Mouse (Mus musculus): ENCODE measurements around the gene Stxbp5. TPM values are rescaled to one million over a fixed set of nuclear protein-coding genes. Genes with fewer than 3 reads are reported as not detected.

Stxbp5 gene
- polyA plus RNA-seq, 1 experiment, result 9.0 TPM

- no peaks in the 10 kb centered on the region for H3K27me3 ChIP-seq (ENCODE audit: control insufficient read depth, insufficient read depth, low read length)
- no peak overlapping the region for H3K27ac ChIP-seq (ENCODE audit: insufficient read depth, low read length)
- 93% methylated on average over 1 of the region's 1 CpGs for whole genome bisulfite sequencing
- H3K36me3 ChIP-seq (ENCODE audit: control insufficient read depth, insufficient read depth, low read length), result peaks cover 8% of the 10 kb centered on the region
- no peak overlapping the region for H3K4me3 ChIP-seq (ENCODE audit: extremely low read depth, insufficient read depth, insufficient read length)
- DNase-seq (ENCODE audit: low read depth in 1 of 2, low spot score in 2 of 2), result no peak
- TF ChIP-seq POLR2A (IDR thresholded peaks at IDR 0.05; ENCODE audit: low read depth, low read length), result no peak
- TF ChIP-seq CTCF (IDR thresholded peaks at IDR 0.05; ENCODE audit: extremely low read depth, insufficient read depth, insufficient read length, insufficient replicate concordance), result no peak
- no peaks in the 10 kb centered on the region for H3K4me1 ChIP-seq (ENCODE audit: control insufficient read depth, insufficient read depth, insufficient read length)
Measured at GRCm38 (mm10) chr10:9801571-9801970, 99.3 kb downstream of the Stxbp5 start.

- no peak for DNase-seq (ENCODE audit: low read depth in 1 of 2, low spot score in 2 of 2)
- no peaks in the 10 kb centered on the region for H3K27me3 ChIP-seq (ENCODE audit: control insufficient read depth, insufficient read depth, low read length)
- no peak overlapping the region for H3K27ac ChIP-seq (ENCODE audit: insufficient read depth, low read length)
- H3K4me1 ChIP-seq (ENCODE audit: control insufficient read depth, insufficient read depth, insufficient read length), result no peaks in the 10 kb centered on the region
- no peak overlapping the region for H3K4me3 ChIP-seq (ENCODE audit: extremely low read depth, insufficient read depth, insufficient read length)
- H3K36me3 ChIP-seq (ENCODE audit: control insufficient read depth, insufficient read depth, low read length), result peaks cover 10% of the 10 kb centered on the region
- TF ChIP-seq CTCF (IDR thresholded peaks at IDR 0.05; ENCODE audit: extremely low read depth, insufficient read depth, insufficient read length, insufficient replicate concordance), result no peak
- no peak for TF ChIP-seq POLR2A (IDR thresholded peaks at IDR 0.05; ENCODE audit: low read depth, low read length)
- WGBS, result 98% methylated on average over 1 of the region's 1 CpGs
Measured at GRCm38 (mm10) chr10:9799085-9799484, 101.8 kb downstream of the Stxbp5 start.

- Histone ChIP-seq H3K36me3 (ENCODE audit: control insufficient read depth, insufficient read depth, low read length) (peaks cover 10% of the 10 kb centered on the region), H3K4me1 (ENCODE audit: control insufficient read depth, insufficient read depth, insufficient read length) (no peaks in the 10 kb centered on the region), H3K4me3 (ENCODE audit: extremely low read depth, insufficient read depth, insufficient read length) (no peak overlapping the region), H3K27ac (ENCODE audit: insufficient read depth, low read length) (no peak overlapping the region), H3K27me3 (ENCODE audit: control insufficient read depth, insufficient read depth, low read length) (no peaks in the 10 kb centered on the region)
- TF ChIP-seq POLR2A (IDR thresholded peaks at IDR 0.05; ENCODE audit: low read depth, low read length), result no peak
- no peak for TF ChIP-seq CTCF (IDR thresholded peaks at IDR 0.05; ENCODE audit: extremely low read depth, insufficient read depth, insufficient read length, insufficient replicate concordance)
- 97% methylated on average over 1 of the region's 1 CpGs for WGBS
- no peak for DNase-seq (ENCODE audit: low read depth in 1 of 2, low spot score in 2 of 2)
Measured at GRCm38 (mm10) chr10:9796429-9796828, 104.5 kb downstream of the Stxbp5 start.

GRCm38 (mm10) chr10:9794429-9794828 lies 106.5 kb downstream of the Stxbp5 start:
- TF ChIP-seq CTCF (IDR thresholded peaks at IDR 0.05; ENCODE audit: extremely low read depth, insufficient read depth, insufficient read length, insufficient replicate concordance) (no peak), POLR2A (IDR thresholded peaks at IDR 0.05; ENCODE audit: low read depth, low read length) (no peak)
- DNase-seq (ENCODE audit: low read depth in 1 of 2, low spot score in 2 of 2), result no peak
- H3K36me3 ChIP-seq (ENCODE audit: control insufficient read depth, insufficient read depth, low read length), result peaks cover 12% of the 10 kb centered on the region

GRCm38 (mm10) chr10:9790947-9791346 lies 109.9 kb downstream of the Stxbp5 start:
- TF ChIP-seq POLR2A (IDR thresholded peaks at IDR 0.05; ENCODE audit: low read depth, low read length) (no peak), CTCF (IDR thresholded peaks at IDR 0.05; ENCODE audit: extremely low read depth, insufficient read depth, insufficient read length, insufficient replicate concordance) (no peak)
- no peak for DNase-seq (ENCODE audit: low read depth in 1 of 2, low spot score in 2 of 2)
- peaks cover 3% of the 10 kb centered on the region for H3K36me3 ChIP-seq (ENCODE audit: control insufficient read depth, insufficient read depth, low read length)
- no peak overlapping the region for H3K4me3 ChIP-seq (ENCODE audit: extremely low read depth, insufficient read depth, insufficient read length)
- 91% methylated on average over 3 of the region's 3 CpGs for WGBS
- no peak overlapping the region for H3K27ac ChIP-seq (ENCODE audit: insufficient read depth, low read length)
- H3K4me1 ChIP-seq (ENCODE audit: control insufficient read depth, insufficient read depth, insufficient read length), result no peaks in the 10 kb centered on the region
- H3K27me3 ChIP-seq (ENCODE audit: control insufficient read depth, insufficient read depth, low read length), result no peaks in the 10 kb centered on the region

More at GRCm38 (mm10) chr10:9794429-9794828, 106.5 kb downstream of the Stxbp5 start:
- Histone ChIP-seq H3K27me3 (ENCODE audit: control insufficient read depth, insufficient read depth, low read length) (no peaks in the 10 kb centered on the region), H3K27ac (ENCODE audit: insufficient read depth, low read length) (no peak overlapping the region), H3K4me3 (ENCODE audit: extremely low read depth, insufficient read depth, insufficient read length) (no peak overlapping the region), H3K4me1 (ENCODE audit: control insufficient read depth, insufficient read depth, insufficient read length) (no peaks in the 10 kb centered on the region)

GRCm38 (mm10) chr10:9786461-9786860 lies 114.4 kb downstream of the Stxbp5 start:
- 94% methylated on average over 11 of the region's 11 CpGs for WGBS
- no peak for DNase-seq (ENCODE audit: low read depth in 1 of 2, low spot score in 2 of 2)
- H3K27ac ChIP-seq (ENCODE audit: insufficient read depth, low read length), result no peak overlapping the region
- H3K36me3 ChIP-seq (ENCODE audit: control insufficient read depth, insufficient read depth, low read length), result peaks cover 2% of the 10 kb centered on the region; the same call in 1 of the 2 replicates
- no peaks in the 10 kb centered on the region for H3K27me3 ChIP-seq (ENCODE audit: control insufficient read depth, insufficient read depth, low read length)
- H3K4me3 ChIP-seq (ENCODE audit: extremely low read depth, insufficient read depth, insufficient read length), result no peak overlapping the region
- no peak for TF ChIP-seq CTCF (IDR thresholded peaks at IDR 0.05; ENCODE audit: extremely low read depth, insufficient read depth, insufficient read length, insufficient replicate concordance)
- TF ChIP-seq POLR2A (IDR thresholded peaks at IDR 0.05; ENCODE audit: low read depth, low read length), result no peak
- no peaks in the 10 kb centered on the region for H3K4me1 ChIP-seq (ENCODE audit: control insufficient read depth, insufficient read depth, insufficient read length)

GRCm38 (mm10) chr10:9785651-9786050 lies 115.2 kb downstream of the Stxbp5 start:
- Histone ChIP-seq H3K27ac (ENCODE audit: insufficient read depth, low read length) (no peak overlapping the region), H3K36me3 (ENCODE audit: control insufficient read depth, insufficient read depth, low read length) (no peaks in the 10 kb centered on the region; the same call in 1 of the 2 replicates), H3K27me3 (ENCODE audit: control insufficient read depth, insufficient read depth, low read length) (no peaks in the 10 kb centered on the region), H3K4me3 (ENCODE audit: extremely low read depth, insufficient read depth, insufficient read length) (no peak overlapping the region), H3K4me1 (ENCODE audit: control insufficient read depth, insufficient read depth, insufficient read length) (no peaks in the 10 kb centered on the region)
- 91% methylated on average over 6 of the region's 6 CpGs for WGBS
- no peak for DNase-seq (ENCODE audit: low read depth in 1 of 2, low spot score in 2 of 2)
- TF ChIP-seq CTCF (IDR thresholded peaks at IDR 0.05; ENCODE audit: extremely low read depth, insufficient read depth, insufficient read length, insufficient replicate concordance) (no peak), POLR2A (IDR thresholded peaks at IDR 0.05; ENCODE audit: low read depth, low read length) (no peak)

Measured in spleen, adult 2 months (tissue).